Mouse (Mus musculus): ENCODE measurements at regions not wholly inside any gene's neighbourhood (a gene's known extent, or its start where the extent isn't known, plus 50 kb on each side); places are given as distances from the start of the nearest gene placed in this dataset.

DNA sequence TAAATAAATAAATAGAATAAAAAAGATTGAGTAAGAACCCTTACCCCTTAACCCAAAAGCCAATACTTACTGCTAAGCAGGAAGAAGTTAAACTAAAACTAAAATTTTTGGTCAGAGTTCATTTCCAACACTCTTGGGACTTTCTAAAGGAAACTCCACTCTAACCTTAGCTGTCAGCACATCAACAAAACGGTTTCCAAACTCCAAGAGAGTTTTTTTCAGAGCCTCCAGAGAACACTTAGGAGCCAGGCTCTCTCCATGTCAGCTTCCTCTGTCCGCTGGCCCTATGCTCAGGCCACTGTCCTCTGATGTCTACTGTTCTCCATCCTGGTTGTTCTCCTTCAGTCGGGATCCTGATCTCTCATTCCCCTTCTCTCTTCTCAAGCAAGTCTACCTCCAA is 241.1 kb upstream of the Nt5e start:
- no peak for TF ChIP-seq POLR2A (IDR thresholded peaks at IDR 0.05; ENCODE audit: control insufficient read depth, extremely low read depth, insufficient read depth, low read length, poor library complexity)
- TF ChIP-seq CTCF (IDR thresholded peaks at IDR 0.05; ENCODE audit: borderline replicate concordance, control insufficient read depth, extremely low read depth, insufficient read depth, low read length, poor library complexity): no peak
- no peak overlapping the region for H3K4me3 ChIP-seq (ENCODE audit: control insufficient read depth, insufficient read depth, low read length)
- H3K4me1 ChIP-seq (replicated peaks; ENCODE audit: control insufficient read depth, insufficient read depth, low read length): no peaks in the 10 kb centered on the region
- no peak overlapping the region for H3K27ac ChIP-seq (ENCODE audit: control insufficient read depth, insufficient read depth, low read length)
- no peaks in the 10 kb centered on the region for H3K36me3 ChIP-seq (ENCODE audit: control insufficient read depth, insufficient read depth, low read length)
- WGBS: 75% methylated on average over 3 of the region's 3 CpGs
- DNase-seq: no peak
- no peaks in the 10 kb centered on the region for H3K27me3 ChIP-seq (ENCODE audit: control insufficient read depth, insufficient read depth, low read length)

DNA sequence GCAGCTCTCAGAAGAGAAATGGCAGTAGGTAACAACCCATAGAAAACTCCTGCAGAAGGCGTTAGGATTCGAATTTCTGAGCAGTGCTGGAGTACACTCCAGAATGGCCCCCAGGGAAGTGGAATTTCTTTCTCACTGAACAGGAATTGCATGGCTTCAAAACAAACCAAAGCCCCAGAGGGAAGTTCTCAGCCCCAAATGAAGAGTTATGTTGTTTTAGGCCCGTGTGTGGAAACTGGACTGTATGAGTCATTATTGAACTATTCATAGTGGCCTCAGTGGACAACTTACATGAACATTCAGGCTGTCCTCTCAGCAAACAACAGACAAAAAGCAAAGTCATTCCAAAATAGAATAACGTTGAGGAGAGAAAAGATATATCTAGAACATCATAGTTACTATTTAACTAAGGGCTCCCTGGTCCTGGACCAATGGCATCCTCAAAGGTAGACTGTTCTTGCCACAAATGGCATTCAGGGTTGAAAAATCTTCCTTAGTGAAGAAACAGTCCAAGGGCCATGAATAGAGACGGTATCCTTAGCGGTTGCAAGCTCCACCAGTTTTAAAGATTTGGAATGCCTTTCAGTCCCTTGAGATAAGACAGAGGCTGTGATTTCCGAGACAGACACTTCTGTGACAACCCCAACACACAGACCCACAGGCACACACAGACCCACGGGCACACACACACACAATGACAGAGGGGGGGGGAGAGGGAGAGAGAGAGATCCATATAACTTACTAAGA is 235.0 kb upstream of the Nt5e start:
- Histone ChIP-seq H3K4me1 (replicated peaks; ENCODE audit: control insufficient read depth, insufficient read depth, low read length) (no peaks in the 10 kb centered on the region), H3K4me3 (ENCODE audit: control insufficient read depth, insufficient read depth, low read length) (no peak overlapping the region), H3K27me3 (ENCODE audit: control insufficient read depth, insufficient read depth, low read length) (no peaks in the 10 kb centered on the region), H3K27ac (ENCODE audit: control insufficient read depth, insufficient read depth, low read length) (no peak overlapping the region), H3K36me3 (ENCODE audit: control insufficient read depth, insufficient read depth, low read length) (no peaks in the 10 kb centered on the region)
- 64% methylated on average over 8 of the region's 8 CpGs for WGBS
- TF ChIP-seq CTCF (IDR thresholded peaks at IDR 0.05; ENCODE audit: borderline replicate concordance, control insufficient read depth, extremely low read depth, insufficient read depth, low read length, poor library complexity) (no peak), POLR2A (IDR thresholded peaks at IDR 0.05; ENCODE audit: control insufficient read depth, extremely low read depth, insufficient read depth, low read length, poor library complexity) (no peak)
- no peak for DNase-seq

DNA sequence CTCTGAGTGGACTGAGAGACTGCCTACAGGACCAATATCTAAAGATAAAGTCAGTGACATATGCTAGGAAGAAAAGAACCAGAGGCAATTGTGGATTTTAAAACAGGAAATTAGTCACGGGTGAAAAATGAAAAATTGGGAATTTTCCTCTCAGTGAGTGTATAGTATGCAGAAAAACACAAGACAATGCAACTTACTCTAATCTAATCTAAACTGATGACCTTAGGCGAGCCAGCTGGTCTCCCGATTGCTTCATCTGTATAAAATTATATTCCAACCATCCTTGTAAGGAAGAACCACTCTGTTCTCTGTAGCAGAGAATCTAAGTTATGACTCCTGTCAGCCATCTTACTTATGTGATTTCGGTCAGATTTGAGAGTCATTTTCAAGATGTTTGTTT is 234.4 kb upstream of the Nt5e start:
- no peak overlapping the region for H3K4me3 ChIP-seq (ENCODE audit: control insufficient read depth, insufficient read depth, low read length)
- H3K27ac ChIP-seq (ENCODE audit: control insufficient read depth, insufficient read depth, low read length): no peak overlapping the region
- TF ChIP-seq CTCF (IDR thresholded peaks at IDR 0.05; ENCODE audit: borderline replicate concordance, control insufficient read depth, extremely low read depth, insufficient read depth, low read length, poor library complexity) (no peak), POLR2A (IDR thresholded peaks at IDR 0.05; ENCODE audit: control insufficient read depth, extremely low read depth, insufficient read depth, low read length, poor library complexity) (no peak)

DNA sequence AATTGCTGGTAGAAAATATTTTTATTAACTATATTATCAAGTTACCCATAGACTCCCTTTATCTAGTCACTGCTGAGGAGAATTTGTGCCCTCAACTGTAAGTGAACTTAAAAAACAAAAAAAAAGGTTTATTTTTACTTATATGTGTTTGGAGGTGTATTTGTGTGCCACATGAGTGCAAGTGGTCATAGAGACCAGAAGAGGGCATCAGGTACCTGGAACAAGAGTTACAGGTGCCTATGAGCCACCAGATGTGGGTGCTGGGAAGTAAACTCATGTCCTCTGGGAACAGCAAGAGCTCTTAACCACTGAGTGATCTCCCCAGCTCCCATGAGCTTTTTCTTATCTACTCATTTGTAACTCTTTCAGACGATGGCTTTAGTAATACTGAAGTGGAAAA is 213.9 kb upstream of the Nt5e start:
- DNase-seq: no peak
- TF ChIP-seq POLR2A (IDR thresholded peaks at IDR 0.05; ENCODE audit: control insufficient read depth, extremely low read depth, insufficient read depth, low read length, poor library complexity): no peak
- no peak for TF ChIP-seq CTCF (IDR thresholded peaks at IDR 0.05; ENCODE audit: borderline replicate concordance, control insufficient read depth, extremely low read depth, insufficient read depth, low read length, poor library complexity)
- WGBS: 76% methylated on average over 1 of the region's 1 CpGs

More for the DNA sequence above, 234.4 kb upstream of the Nt5e start:
- no peak for DNase-seq
- WGBS: 81% methylated on average over 4 of the region's 4 CpGs
- Histone ChIP-seq H3K36me3 (ENCODE audit: control insufficient read depth, insufficient read depth, low read length) (no peaks in the 10 kb centered on the region), H3K4me1 (replicated peaks; ENCODE audit: control insufficient read depth, insufficient read depth, low read length) (no peaks in the 10 kb centered on the region), H3K27me3 (ENCODE audit: control insufficient read depth, insufficient read depth, low read length) (no peaks in the 10 kb centered on the region)

DNA sequence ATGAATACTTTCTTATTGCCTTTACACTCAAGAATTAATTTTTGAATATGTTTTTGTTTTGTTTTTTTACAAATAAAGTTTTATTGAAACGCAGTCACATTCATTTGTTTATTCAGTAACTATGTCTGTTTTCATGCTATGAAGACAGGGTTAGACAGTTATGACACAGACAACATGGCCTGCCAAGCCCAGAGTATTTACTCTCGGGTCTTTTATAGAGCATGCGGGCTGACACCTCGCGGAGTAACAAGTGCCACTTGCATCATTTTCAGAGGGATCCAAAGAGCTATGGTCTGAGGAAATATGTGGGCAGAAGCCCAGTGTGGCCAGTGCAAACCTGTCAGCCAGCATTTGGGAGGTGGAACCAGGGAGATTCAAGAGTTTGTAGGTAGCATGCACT is 206.5 kb upstream of the Nt5e start:
- 94% methylated on average over 5 of the region's 5 CpGs for WGBS
- Histone ChIP-seq H3K4me3 (ENCODE audit: control insufficient read depth, insufficient read depth, low read length) (no peak overlapping the region), H3K36me3 (ENCODE audit: control insufficient read depth, insufficient read depth, low read length) (no peaks in the 10 kb centered on the region), H3K27ac (ENCODE audit: control insufficient read depth, insufficient read depth, low read length) (no peak overlapping the region), H3K4me1 (replicated peaks; ENCODE audit: control insufficient read depth, insufficient read depth, low read length) (no peaks in the 10 kb centered on the region), H3K27me3 (ENCODE audit: control insufficient read depth, insufficient read depth, low read length) (no peaks in the 10 kb centered on the region)
- TF ChIP-seq CTCF (IDR thresholded peaks at IDR 0.05; ENCODE audit: borderline replicate concordance, control insufficient read depth, extremely low read depth, insufficient read depth, low read length, poor library complexity) (no peak), POLR2A (IDR thresholded peaks at IDR 0.05; ENCODE audit: control insufficient read depth, extremely low read depth, insufficient read depth, low read length, poor library complexity) (no peak)
- DNase-seq: no peak

More for the DNA sequence above, 213.9 kb upstream of the Nt5e start:
- H3K27ac ChIP-seq (ENCODE audit: control insufficient read depth, insufficient read depth, low read length): no peak overlapping the region
- no peak overlapping the region for H3K4me3 ChIP-seq (ENCODE audit: control insufficient read depth, insufficient read depth, low read length)
- no peaks in the 10 kb centered on the region for H3K27me3 ChIP-seq (ENCODE audit: control insufficient read depth, insufficient read depth, low read length)
- H3K36me3 ChIP-seq (ENCODE audit: control insufficient read depth, insufficient read depth, low read length): no peaks in the 10 kb centered on the region
- no peaks in the 10 kb centered on the region for H3K4me1 ChIP-seq (replicated peaks; ENCODE audit: control insufficient read depth, insufficient read depth, low read length)

DNA sequence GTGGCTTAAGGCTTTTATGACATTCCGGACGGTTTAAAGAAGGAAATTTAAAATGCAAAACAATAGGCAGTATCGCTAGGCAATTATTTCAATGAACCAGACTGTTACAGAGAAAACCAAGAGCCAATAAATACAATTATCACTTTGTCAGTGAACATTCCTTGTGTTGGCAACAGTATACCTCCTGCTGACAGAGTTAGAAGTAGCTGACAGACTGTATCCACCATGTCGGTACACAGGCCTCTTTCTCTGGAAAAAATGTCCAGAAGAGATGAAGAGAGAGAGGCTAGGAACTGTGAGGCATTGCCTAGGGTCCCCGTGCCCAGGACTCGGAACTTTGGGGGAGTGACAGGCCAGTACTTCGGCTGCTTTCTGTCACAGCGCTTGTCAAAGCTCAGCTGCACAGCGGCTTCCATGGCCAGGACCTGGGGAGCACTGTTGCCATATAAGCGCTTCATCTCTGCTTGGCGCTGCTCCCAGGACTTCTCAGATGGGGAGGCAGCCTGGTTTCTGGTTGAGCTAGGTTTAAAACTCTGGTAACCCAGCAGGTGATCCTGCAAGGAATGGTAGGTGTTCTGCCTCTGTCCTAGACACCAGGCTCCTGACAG is 205.9 kb upstream of the Nt5e start:
- Histone ChIP-seq H3K27ac (ENCODE audit: control insufficient read depth, insufficient read depth, low read length) (no peak overlapping the region), H3K27me3 (ENCODE audit: control insufficient read depth, insufficient read depth, low read length) (no peaks in the 10 kb centered on the region), H3K4me1 (replicated peaks; ENCODE audit: control insufficient read depth, insufficient read depth, low read length) (no peaks in the 10 kb centered on the region), H3K36me3 (ENCODE audit: control insufficient read depth, insufficient read depth, low read length) (no peaks in the 10 kb centered on the region), H3K4me3 (ENCODE audit: control insufficient read depth, insufficient read depth, low read length) (no peak overlapping the region)
- TF ChIP-seq POLR2A (IDR thresholded peaks at IDR 0.05; ENCODE audit: control insufficient read depth, extremely low read depth, insufficient read depth, low read length, poor library complexity): no peak
- WGBS: 93% methylated on average over 11 of the region's 11 CpGs
- DNase-seq: no peak

Data from thymus, adult 2 months (tissue).